Mouse (Mus musculus): ENCODE data around the gene 2310039H08Rik. TPM values are rescaled to one million over a fixed set of nuclear protein-coding genes. Genes with fewer than 3 reads are reported as not detected.

The 2310039H08Rik gene
- polyA plus RNA-seq (2017; shearing (Covaris generic)): 10 to 100 TPM; 25.3 to 26.4 TPM

DNA sequence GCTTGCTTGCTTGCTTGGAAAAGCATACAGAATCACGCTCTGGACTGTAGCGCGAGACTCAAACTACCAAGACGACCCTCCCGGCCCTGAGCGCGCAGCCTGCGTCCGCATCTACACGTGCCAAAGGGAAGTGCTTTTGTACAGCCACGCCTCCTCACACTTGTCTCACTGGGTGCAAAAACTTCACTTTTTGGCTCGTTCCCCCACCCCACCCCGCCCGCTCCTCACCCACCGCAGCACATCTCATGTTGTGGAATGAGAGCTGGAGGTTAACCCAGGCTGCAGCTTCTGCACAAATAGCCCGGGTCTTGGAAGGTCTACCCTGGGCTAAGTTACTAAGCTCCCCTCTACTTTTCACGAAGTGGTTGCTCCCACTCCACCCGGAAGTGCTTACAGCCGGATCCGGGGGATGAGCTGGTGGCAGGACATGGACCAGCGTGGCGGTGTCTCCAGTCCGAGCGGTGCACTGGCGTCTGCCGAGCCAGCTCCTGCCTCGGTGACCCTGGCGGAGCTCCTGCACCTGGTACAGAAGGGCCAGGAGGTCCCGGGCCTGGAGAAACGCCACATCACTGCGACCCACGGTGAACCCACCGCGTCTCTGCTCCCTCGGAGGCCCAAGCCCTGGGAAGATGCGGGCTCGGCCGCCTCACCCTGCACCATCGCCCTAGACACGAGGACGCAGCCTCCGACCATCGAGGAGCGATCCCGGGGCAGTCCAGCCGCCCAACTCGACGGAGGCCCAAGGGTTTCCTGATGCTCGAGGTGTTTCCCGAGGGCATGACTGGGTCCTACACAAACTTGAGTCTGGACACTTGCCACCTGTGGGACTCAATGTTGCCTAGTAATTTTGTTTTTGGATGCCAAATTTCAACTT is at the start of gene 2310039H08Rik:
TSS of gene 2310039H08Rik (plus strand) at position 232 of the 874 bp plus-strand sequence.

DNA sequence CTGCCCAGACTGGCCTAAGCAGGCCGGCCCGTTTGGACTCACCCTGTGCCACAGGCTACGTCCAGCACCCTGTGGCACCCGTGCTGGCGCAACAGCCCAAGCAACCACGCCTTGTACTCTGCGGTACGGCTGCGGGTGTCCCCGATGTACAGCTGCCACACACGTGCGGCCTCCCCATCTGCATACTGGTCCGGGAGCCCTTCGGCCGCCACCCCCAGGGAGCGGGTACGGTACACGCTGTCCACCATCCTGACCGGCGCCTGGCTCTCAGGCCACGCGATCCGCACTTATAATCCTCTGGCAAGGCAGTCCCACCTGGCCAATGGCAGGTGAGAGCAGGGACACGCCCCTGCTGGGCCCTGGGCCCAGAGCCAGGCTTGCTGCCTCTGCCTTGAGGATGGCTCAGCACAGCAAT is 43.5 kb upstream of the 2310039H08Rik start, which contains the start of gene Gnmt:
TSS of gene Gnmt (minus strand) at position 265 of the 415 bp plus-strand sequence.

DNA sequence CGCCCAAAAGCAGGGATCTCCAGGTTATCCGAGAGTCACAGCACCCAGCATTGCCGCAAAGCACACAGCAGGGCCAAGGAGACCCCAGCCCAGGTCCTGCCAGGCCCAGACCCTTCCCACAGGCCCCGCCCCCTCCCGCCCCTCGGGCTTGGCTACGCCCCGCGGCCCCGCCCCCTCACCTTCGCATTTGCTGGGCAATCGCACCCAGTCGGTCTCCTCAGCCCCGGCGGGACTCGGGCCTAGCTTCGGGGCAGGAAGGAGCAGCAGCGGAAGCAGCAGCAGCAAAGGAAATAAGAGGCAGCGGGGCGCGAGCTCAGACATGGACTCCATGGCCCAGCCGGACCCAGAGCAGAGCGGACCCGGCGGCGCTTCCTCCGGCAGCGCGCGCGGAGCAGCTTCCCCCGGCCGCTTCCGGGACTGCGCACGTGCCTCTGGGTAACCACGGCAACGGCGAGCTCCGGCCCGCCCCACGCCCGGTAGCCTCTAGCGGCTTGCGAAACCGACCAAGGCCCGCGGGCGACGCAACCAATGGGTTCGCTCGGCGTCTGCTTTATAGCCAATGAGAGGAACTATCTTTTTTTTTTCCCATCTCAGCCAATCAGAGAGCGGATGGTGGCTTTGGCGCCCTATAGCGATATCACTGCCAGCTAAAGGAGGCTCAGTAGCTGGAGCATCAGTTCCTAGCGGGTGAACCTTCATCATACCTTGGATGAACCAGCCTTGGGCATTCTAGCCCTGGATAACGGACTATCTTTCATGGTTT is 20.5 kb upstream of the 2310039H08Rik start, which contains the start of gene Cnpy3:
TSS of gene Cnpy3 (minus strand) at position 421 of the 763 bp plus-strand sequence.

DNA sequence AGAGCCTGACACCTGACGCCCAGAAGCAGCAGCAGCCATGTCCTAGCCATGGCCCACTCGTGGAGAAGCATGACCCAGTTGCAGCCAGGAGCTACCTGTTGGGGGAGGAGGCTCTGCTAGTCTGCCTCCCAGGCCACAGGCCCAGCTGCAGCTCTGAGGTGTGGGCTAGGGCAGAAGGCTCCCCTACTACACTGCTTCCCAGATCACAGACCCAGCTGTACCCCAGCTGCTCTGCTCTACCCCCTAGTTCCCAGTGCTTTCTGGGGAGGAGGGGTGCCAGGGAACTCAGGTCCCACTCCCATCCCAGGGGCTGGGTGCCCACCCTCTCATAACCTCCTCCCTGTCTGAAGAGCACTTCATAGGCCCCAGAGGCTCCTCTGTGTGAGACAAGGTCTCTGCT is 8.9 kb upstream of the 2310039H08Rik start, which contains the start of gene Ptcra:
TSS of gene Ptcra (minus strand) at position 169 of the 400 bp plus-strand sequence.

DNA sequence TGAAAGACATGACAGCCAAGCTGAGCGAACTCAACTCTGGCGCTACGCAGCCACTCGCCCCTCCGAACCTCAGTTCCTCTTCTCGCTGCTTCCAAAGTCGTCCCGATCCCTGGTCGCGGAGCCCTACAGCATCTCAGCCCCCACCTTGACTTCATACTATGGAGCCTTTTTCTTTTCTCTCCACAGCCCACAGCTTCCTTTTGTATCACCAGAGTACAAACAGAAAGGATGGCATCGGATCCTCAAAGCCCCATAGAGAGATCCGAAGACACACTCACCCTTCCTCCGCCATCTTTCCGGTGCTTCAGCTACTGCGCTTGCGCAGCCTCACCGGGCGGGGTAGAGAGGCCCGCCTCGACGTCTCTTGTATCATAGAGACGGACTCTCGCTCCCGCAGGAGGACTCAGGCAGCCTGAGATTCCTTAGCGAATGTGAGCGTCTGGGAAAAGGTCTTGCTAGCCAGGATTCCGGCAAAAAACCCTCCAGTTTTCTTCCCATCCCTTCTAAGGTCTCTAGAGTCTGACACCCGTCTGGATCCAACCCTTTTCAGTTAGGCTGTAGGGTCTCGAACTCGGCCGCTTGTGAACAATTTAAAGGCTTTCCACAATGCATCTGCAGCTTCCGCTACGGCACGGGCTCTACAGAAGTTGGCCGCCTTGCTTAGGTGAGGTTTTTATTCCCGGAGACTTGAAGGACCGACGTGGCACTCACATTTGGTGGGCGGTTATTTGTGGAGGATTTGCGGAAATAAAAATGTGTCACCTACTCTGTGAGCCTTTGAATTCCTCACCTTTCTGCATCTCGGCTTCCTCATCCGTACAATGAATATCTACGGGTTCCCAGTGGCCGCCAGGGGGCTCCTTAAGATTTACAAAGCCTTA is 10.1 kb downstream of the 2310039H08Rik start, which contains the start of gene Rpl7l1:
TSS of gene Rpl7l1 (minus strand) at position 332 of the 881 bp plus-strand sequence.

Other genes with a start within 250 kb of the 2310039H08Rik start
- 1 to 10 TPM; 6.1 to 7.9 TPM for gene Cul9, start 226.2 kb upstream of the 2310039H08Rik start, polyA plus RNA-seq (2017; shearing (Covaris generic))
- 10 to 100 TPM; 37.4 to 37.8 TPM for gene Srf, start 216.5 kb upstream of the 2310039H08Rik start, polyA plus RNA-seq (2017; shearing (Covaris generic))
- gene Ptk7, start 143.1 kb upstream of the 2310039H08Rik start, polyA plus RNA-seq (2017; shearing (Covaris generic)): under 1 TPM; 0.05 to 0.65 TPM
- gene Klc4, start 126.6 kb upstream of the 2310039H08Rik start, polyA plus RNA-seq (2017; shearing (Covaris generic)): 10 to 100 TPM; 20.3 to 22.7 TPM
- 10 to 100 TPM; 43.1 to 70.4 TPM for gene Mrpl2, start 126.4 kb upstream of the 2310039H08Rik start, polyA plus RNA-seq (2017; shearing (Covaris generic))
- 10 to 100 TPM in 1 of 2 experiments, 1 to 10 TPM in 1; 4.5 to 10.7 TPM for gene Cul7, start 122.3 kb upstream of the 2310039H08Rik start, polyA plus RNA-seq (2017; shearing (Covaris generic))
- gene Rrp36, start 98.3 kb upstream of the 2310039H08Rik start, polyA plus RNA-seq (2017; shearing (Covaris generic)): 10 to 100 TPM; 58.4 to 61.9 TPM
- 100 to 1,000 TPM; 121 to 157 TPM for gene Mea1, start 93.8 kb upstream of the 2310039H08Rik start, polyA plus RNA-seq (2017; shearing (Covaris generic))
- 10 to 100 TPM; 49.1 to 55.5 TPM for gene Klhdc3, start 91.7 kb upstream of the 2310039H08Rik start, polyA plus RNA-seq (2017; shearing (Covaris generic))
- gene Ppp2r5d, start 67.5 kb upstream of the 2310039H08Rik start, polyA plus RNA-seq (2017; shearing (Covaris generic)): 10 to 100 TPM; 68.8 to 83.5 TPM
- gene Pex6, start 61.2 kb upstream of the 2310039H08Rik start, polyA plus RNA-seq (2017; shearing (Covaris generic)): 10 to 100 TPM; 46.9 to 49.2 TPM
- 1 to 10 TPM; 1.2 to 2.7 TPM for gene Gnmt, start 43.5 kb upstream of the 2310039H08Rik start, polyA plus RNA-seq (2017; shearing (Covaris generic))
- 10 to 100 TPM; 52.9 to 67.7 TPM for gene Cnpy3, start 20.4 kb upstream of the 2310039H08Rik start, polyA plus RNA-seq (2017; shearing (Covaris generic))
- gene Ptcra, start 8.9 kb upstream of the 2310039H08Rik start, polyA plus RNA-seq (2017; shearing (Covaris generic)): under 1 TPM in 1 of 2 experiments, not detected in 1; 0.66 TPM
- 100 to 1,000 TPM; 118 to 123 TPM for gene Rpl7l1, start 10.0 kb downstream of the 2310039H08Rik start, polyA plus RNA-seq (2017; shearing (Covaris generic))
- 10 to 100 TPM; 35.0 to 36.8 TPM for gene Bicral, start 85.8 kb downstream of the 2310039H08Rik start, polyA plus RNA-seq (2017; shearing (Covaris generic))
- gene Tbcc, start 118.0 kb downstream of the 2310039H08Rik start, polyA plus RNA-seq (2017; shearing (Covaris generic)): 10 to 100 TPM; 52.3 to 54.9 TPM
- 1 to 10 TPM in 1 of 2 experiments, under 1 TPM in 1; 0.41 to 1.3 TPM for gene Prph2, start 137.8 kb downstream of the 2310039H08Rik start, polyA plus RNA-seq (2017; shearing (Covaris generic))
- 10 to 100 TPM; 51.5 to 54.6 TPM for gene Ubr2, start 237.9 kb downstream of the 2310039H08Rik start, polyA plus RNA-seq (2017; shearing (Covaris generic))